Mouse (Mus musculus) spleen, adult 10 weeks (tissue): ENCODE results near the gene Pdxdc1. TPM values are rescaled to one million over a fixed set of nuclear protein-coding genes. Genes with fewer than 3 reads are reported as not detected.

Source experiments
- polyA plus RNA-seq: library from polyadenylated mRNA; stranded (reverse); fragments of 350-450 nt; fragmentation: Illumina TruSeq; extraction: RNeasy Lipid Tissue Mini Kit (QIAGEN cat#74804); gene quantifications from one replicate; pipeline ENCODE4 v1.2.3, GENCODE M21; 2015; ENCODE audit warnings: low replicate concordance; ENCODE audit not compliant: insufficient read depth

Gene Pdxdc1
- 57.1 TPM for polyA plus RNA-seq

GRCm38 (mm10) chr16:13902888-13903483 lies at the start of gene Pdxdc1, which contains the start of gene Mpv17l:
TSS of gene Pdxdc1 (minus strand) at chr16:13903131.
TSS of gene Mpv17l (plus strand) at chr16:13903161.

GRCm38 (mm10) chr16:13818560-13819393 lies 84.2 kb downstream of the Pdxdc1 start, which contains the start of gene Ntan1:
TSS of gene Ntan1 (plus strand) at chr16:13818845.

Other genes with a start within 250 kb of the Pdxdc1 start
- 33.0 TPM for gene Parn, start 235.0 kb downstream of the Pdxdc1 start, polyA plus RNA-seq
- 60.0 TPM for gene Bfar, start 231.3 kb downstream of the Pdxdc1 start, polyA plus RNA-seq
- gene 3110001I22Rik, start 231.2 kb downstream of the Pdxdc1 start, polyA plus RNA-seq = 9.8 TPM
- gene Pla2g10, start 172.1 kb downstream of the Pdxdc1 start, polyA plus RNA-seq = not detected
- gene Rrn3, start 122.4 kb downstream of the Pdxdc1 start, polyA plus RNA-seq = 30.1 TPM
- 106 TPM for gene Ntan1, start 84.3 kb downstream of the Pdxdc1 start, polyA plus RNA-seq
- 0.57 TPM for gene Mpv17l, start within 50 bp of the Pdxdc1 start, polyA plus RNA-seq
- not detected for gene 2900011O08Rik, start 83.5 kb upstream of the Pdxdc1 start, polyA plus RNA-seq
- gene Ifitm7, start 83.8 kb upstream of the Pdxdc1 start, polyA plus RNA-seq = not detected